Mouse (Mus musculus) left cerebral cortex, postnatal 25 days (tissue): ENCODE measurements around the gene Flg2. TPM values are rescaled to one million over a fixed set of nuclear protein-coding genes. Genes with fewer than 3 reads are reported as not detected.

Experiments used
- DNase-seq, 2 experiments: peaks; one replicate each; pipeline ENCODE4 v3.0.0; 2022; ENCODE audit warnings: low spot score in 2 of 2, mixed read lengths in 1 of 2
- intact Hi-C: fragments of 180-260 bp; cut with DNase I; formaldehyde crosslinking; loops from one replicate; pipeline ENCODE4 v1.15.1; 2025
- total RNA-seq, 2 experiments: library from RNA; stranded (reverse); gene quantifications; 2 replicates each; pipeline ENCODE4 v1.2.3; 2021

The Flg2 gene
- not detected for total RNA-seq

DNA sequence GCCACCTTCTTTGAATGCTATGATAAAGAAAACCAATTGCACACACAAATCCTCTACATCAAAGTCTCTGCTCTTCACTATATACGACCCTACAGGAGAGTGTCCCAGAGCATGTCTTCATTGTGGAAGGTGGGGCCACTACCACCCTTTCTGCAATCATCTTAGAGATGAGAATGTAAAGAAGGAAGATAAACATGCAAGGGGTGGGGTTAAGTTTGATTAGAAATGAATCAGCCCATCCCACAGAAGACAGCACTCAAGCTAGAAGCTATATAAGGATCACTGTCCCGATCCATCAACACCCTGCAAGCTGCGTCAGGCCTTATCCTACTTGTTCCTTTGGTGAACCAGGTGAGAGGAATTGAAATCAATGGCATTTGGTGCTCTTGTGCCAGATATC is at the start of gene Flg2:
Gene Flg2, plus strand, starts transcription at position 301 of the 400 bp plus-strand sequence.
- intact Hi-C loops, result no loop called here
- no peak for DNase-seq

DNA sequence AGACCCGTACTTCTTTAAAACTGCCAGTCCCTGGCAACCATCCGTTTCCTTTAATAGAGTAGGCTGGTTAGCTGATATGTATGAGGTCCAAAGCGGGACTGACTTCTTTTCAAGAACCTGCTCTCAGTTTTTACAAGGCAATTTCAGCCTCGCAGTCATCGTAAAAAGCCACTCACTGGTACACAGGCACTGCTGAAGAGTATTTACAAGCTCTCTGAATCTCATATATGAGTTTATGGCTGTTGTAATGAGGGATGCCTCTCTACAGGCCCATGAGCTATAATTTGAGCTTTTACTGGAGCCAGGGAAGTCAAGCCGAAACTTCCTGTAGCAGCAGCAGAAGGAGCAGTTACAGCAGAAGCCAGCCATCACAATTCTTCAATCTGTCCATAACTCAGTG is 34.6 kb upstream of the Flg2 start:
- intact Hi-C loops, result no loop called here
- DNase-seq, result no peak

DNA sequence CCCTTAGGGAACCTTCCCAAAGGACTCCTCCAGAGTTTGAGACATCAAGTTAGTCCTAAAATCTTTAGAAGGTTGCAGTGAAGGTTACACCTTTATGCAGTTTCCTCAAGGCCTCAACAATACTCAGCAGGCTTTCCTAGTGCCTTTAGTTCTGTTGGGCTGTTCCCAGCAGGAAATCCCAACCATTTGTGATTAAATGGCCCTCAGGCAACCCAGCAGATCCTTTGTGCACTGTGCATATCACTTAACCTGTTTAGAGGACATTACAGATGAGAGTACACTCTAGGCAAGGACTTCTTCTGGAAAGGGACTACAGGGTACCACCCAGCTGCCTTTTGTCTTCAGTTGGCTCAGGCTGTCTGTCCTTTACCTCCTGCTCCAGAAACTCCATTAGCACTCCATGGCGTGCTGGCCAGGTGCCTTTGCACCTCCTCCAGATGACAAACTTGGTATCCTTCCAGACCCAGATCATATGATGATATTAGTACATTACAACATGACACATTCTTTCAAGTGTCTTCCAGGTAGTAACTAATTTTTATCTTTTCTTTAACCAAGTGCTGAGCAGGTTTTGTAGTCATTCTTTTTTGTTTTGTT is 34.0 kb upstream of the Flg2 start:
- intact Hi-C loops, result no loop called here
- DNase-seq, result no peak

DNA sequence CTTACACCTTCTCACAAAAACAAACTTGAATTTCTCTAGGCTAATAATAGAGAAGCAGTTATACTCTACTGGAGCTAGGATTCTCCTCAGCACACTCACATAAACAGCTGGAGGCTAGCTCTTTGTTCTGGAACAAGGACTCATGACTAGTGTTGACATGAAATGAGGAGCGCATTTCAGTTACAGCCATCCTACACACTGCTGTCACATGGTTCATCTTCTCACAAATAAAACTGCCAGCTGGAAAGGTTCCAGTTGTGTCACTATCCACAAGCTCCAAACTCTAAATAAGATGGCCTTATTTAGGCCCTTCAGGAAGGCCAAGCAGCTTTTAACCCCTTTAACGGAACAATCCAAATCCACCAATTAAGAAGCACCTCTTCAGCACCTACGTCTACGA is 16.2 kb upstream of the Flg2 start:
- no peak for DNase-seq
- intact Hi-C loops, result no loop called here

DNA sequence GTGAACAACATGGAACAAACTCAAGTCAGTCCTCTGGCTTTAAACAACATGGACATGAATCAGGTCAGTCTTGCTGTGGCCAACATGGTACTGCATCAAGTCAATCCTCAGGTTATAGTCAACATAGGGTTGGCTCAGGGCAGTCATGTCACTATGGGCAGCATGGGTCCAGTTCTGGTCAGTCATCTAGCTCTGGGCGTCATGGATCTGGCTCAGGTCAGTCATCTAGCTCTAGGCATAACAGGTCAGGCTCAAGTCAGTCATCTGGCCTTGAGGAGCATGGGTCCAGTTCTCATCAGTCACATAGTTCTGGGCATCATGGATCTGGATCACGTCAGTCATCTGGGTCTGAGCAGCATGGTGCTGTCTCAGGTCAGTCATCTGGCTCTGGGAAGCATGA is 4.9 kb downstream of the Flg2 start:
- no peak for DNase-seq
- intact Hi-C loops, result no loop called here

DNA sequence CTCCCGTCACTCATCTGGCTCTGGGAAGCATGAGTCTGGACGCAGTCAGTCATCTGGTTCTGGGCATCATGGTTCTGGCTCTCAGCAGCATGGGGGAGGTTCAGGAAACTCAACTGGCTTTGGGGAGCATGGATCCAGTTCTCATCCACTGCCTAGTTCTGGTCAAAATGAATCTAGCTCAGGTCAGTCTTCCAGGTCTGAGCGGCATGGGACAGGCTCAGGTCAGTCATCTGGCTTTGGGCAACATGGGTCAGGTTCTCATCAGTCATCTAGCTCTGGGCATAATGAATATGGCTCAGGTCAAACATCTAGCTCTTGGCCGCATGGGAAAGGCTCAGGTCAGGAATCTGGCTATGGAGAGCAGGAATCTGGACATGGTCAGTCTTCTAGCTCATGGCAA is 5.4 kb downstream of the Flg2 start:
- DNase-seq, result no peak
- intact Hi-C loops, result no loop called here

Other genes with a start within 250 kb of the Flg2 start
- gene Lce3d, start 239.9 kb upstream of the Flg2 start, total RNA-seq, result not detected
- gene Lce3e, start 230.2 kb upstream of the Flg2 start, total RNA-seq, result not detected
- gene Lce3f, start 205.1 kb upstream of the Flg2 start, total RNA-seq, result not detected
- gene Crct1, start 181.6 kb upstream of the Flg2 start, total RNA-seq, result under 1 TPM in 1 of 2 experiments, not detected in 1; 0.60 TPM
- not detected for gene Lce1m, start 178.2 kb upstream of the Flg2 start, total RNA-seq
- not detected for gene Gm4858, start 128.5 kb upstream of the Flg2 start, total RNA-seq
- not detected for gene Crnn, start 52.5 kb upstream of the Flg2 start, total RNA-seq
- gene Flg, start 76.2 kb downstream of the Flg2 start, total RNA-seq, result not detected
- under 1 TPM in 1 of 2 experiments, not detected in 1; 0.02 TPM for gene Hrnr, start 122.5 kb downstream of the Flg2 start, total RNA-seq
- gene Rptn, start 196.4 kb downstream of the Flg2 start, total RNA-seq, result not detected
- 1 to 10 TPM; 1.1 to 1.5 TPM for gene Tchh, start 245.1 kb downstream of the Flg2 start, total RNA-seq